Mouse (Mus musculus) myocyte (in vitro differentiated cells): ENCODE data around the gene Jaml.

Experiments used
- MYOG ChIP-seq, 3 experiments: IDR thresholded peaks; one replicate each; pipeline ENCODE4 v1.6.1; 2011; ENCODE audit warnings: control low read depth in 2 of 3, low read depth in 2 of 3, mild to moderate bottlenecking in 2 of 3; ENCODE audit not compliant: insufficient read length in 2 of 3, control insufficient read depth in 1 of 3, insufficient read depth in 1 of 3
- POLR2A ChIP-seq: IDR thresholded peaks from one replicate; pipeline ENCODE4 v1.6.1; 2011; ENCODE audit warnings: low read depth, mild to moderate bottlenecking, control low read depth, moderate library complexity; ENCODE audit not compliant: insufficient read length
- POLR2AphosphoS2 ChIP-seq: IDR thresholded peaks from one replicate; pipeline ENCODE4 v1.6.1; 2011; ENCODE audit warnings: low read depth, control low read depth; ENCODE audit not compliant: insufficient read length
- REST ChIP-seq: IDR thresholded peaks from one replicate; pipeline ENCODE4 v1.6.1; 2011; ENCODE audit warnings: mild to moderate bottlenecking, control low read depth, moderate library complexity; ENCODE audit not compliant: insufficient read depth, insufficient read length
- TCF12 ChIP-seq: IDR thresholded peaks from one replicate; pipeline ENCODE4 v1.6.1; 2011; ENCODE audit warnings: mild to moderate bottlenecking, control low read depth; ENCODE audit not compliant: poor library complexity, insufficient read depth, severe bottlenecking
- USF1 ChIP-seq: IDR thresholded peaks from one replicate; pipeline ENCODE4 v1.6.1; 2011; ENCODE audit warnings: low read depth, mild to moderate bottlenecking, control low read depth, moderate library complexity

- no peak for TF ChIP-seq POLR2A
- TF ChIP-seq TCF12: no peak
- no peak for TF ChIP-seq REST
- TF ChIP-seq USF1: no peak
- no peak for TF ChIP-seq MYOG (IDR thresholded peaks at IDR 0.05; ENCODE audit: control insufficient read depth in 1 of 3, insufficient read depth in 1 of 3, insufficient read length in 2 of 3, low read depth in 2 of 3)
- no peak for TF ChIP-seq POLR2AphosphoS2
Observed at GRCm38 (mm10) chr9:45139082-45139481, 60.1 kb downstream of the Jaml start.
